Mouse (Mus musculus) layer of hippocampus, postnatal 10 days (tissue): ENCODE results near the gene Tlcd2. TPM values are rescaled to one million over a fixed set of nuclear protein-coding genes. Genes with fewer than 3 reads are reported as not detected.
"Not testable (repeated sequence)": the region's sequence is repeated elsewhere in the genome, so short reads cannot be mapped to it uniquely, and the experiment has no call there.

Experiments used
- DNase-seq, 2 experiments: peaks; one replicate each; pipeline ENCODE4 v3.0.0; 2021; ENCODE audit warnings: low spot score in 2 of 2
- total RNA-seq, 2 experiments: library from RNA; stranded (reverse); gene quantifications; 2 replicates each; pipeline ENCODE4 v1.2.3; 2021

The Tlcd2 gene
- total RNA-seq, 2 experiments from 2014 or later, result 0.31 to 0.73 TPM

- DNase-seq, result no peak
These were observed 11.8 kb upstream of the Tlcd2 start for GRCm38 (mm10) chr11:75449695-75450094.

- no peak for DNase-seq
These were observed 11.1 kb upstream of the Tlcd2 start for GRCm38 (mm10) chr11:75450304-75450908.

- no peak for DNase-seq
These were observed 10.6 kb upstream of the Tlcd2 start for GRCm38 (mm10) chr11:75450936-75451335.

GRCm38 (mm10) chr11:75452081-75452480 lies 9.4 kb upstream of the Tlcd2 start:
- DNase-seq, result no peak

- DNase-seq, result no peak
These were observed 8.5 kb upstream of the Tlcd2 start for GRCm38 (mm10) chr11:75452812-75453557.

GRCm38 (mm10) chr11:75453991-75454930 lies 7.3 kb upstream of the Tlcd2 start, which contains the start of gene Wdr81:
Gene Wdr81, minus strand, starts transcription at chr11:75454717.
- peak; percentile 77 to 86 for DNase-seq

GRCm38 (mm10) chr11:75455041-75455736 lies 6.3 kb upstream of the Tlcd2 start:
- DNase-seq, result no peak

- not testable (repeated sequence) for DNase-seq
These were observed 5.5 kb upstream of the Tlcd2 start for GRCm38 (mm10) chr11:75455971-75456370.

- no peak for DNase-seq
These were observed 5.1 kb upstream of the Tlcd2 start for GRCm38 (mm10) chr11:75456440-75456871.

- DNase-seq, result peak in 1 of 2 experiments; percentile 44
These were observed 3.3 kb upstream of the Tlcd2 start for GRCm38 (mm10) chr11:75458169-75458568.

GRCm38 (mm10) chr11:75458628-75459041 lies 2.9 kb upstream of the Tlcd2 start:
- peak in 1 of 2 experiments; percentile 48 for DNase-seq

GRCm38 (mm10) chr11:75459141-75459711 lies 2.3 kb upstream of the Tlcd2 start:
- DNase-seq, result no peak

GRCm38 (mm10) chr11:75459751-75460102 lies 1.8 kb upstream of the Tlcd2 start:
- no peak for DNase-seq

- DNase-seq, result peak; percentile 82 to 87
These were observed 1.2 kb upstream of the Tlcd2 start for GRCm38 (mm10) chr11:75460103-75460843.

- DNase-seq, result peak in 1 of 2 experiments; percentile 53
These were observed 283 bp downstream of the Tlcd2 start for GRCm38 (mm10) chr11:75461743-75462252.

- peak; percentile 48 to 56 for DNase-seq
These were observed 803 bp downstream of the Tlcd2 start for GRCm38 (mm10) chr11:75462253-75462783.

- peak; percentile 60 to 75 for DNase-seq
These were observed 1.4 kb downstream of the Tlcd2 start for GRCm38 (mm10) chr11:75462865-75463336.

GRCm38 (mm10) chr11:75463624-75464023 lies 2.1 kb downstream of the Tlcd2 start:
- DNase-seq, result no peak

- no peak for DNase-seq
These were observed 2.9 kb downstream of the Tlcd2 start for GRCm38 (mm10) chr11:75464417-75464816.
